Mouse (Mus musculus) frontal cortex, postnatal 10 days (tissue): ENCODE results near the gene Setdb1.
"Not testable (repeated sequence)": the region's sequence is repeated elsewhere in the genome, so short reads cannot be mapped to it uniquely, and the experiment has no call there.

Experiments
- DNase-seq, 2 experiments: peaks; one replicate each; pipeline ENCODE4 v3.0.0; 2022; ENCODE audit warnings: low spot score in 2 of 2, mixed read lengths in 1 of 2

Gene Setdb1

DNA sequence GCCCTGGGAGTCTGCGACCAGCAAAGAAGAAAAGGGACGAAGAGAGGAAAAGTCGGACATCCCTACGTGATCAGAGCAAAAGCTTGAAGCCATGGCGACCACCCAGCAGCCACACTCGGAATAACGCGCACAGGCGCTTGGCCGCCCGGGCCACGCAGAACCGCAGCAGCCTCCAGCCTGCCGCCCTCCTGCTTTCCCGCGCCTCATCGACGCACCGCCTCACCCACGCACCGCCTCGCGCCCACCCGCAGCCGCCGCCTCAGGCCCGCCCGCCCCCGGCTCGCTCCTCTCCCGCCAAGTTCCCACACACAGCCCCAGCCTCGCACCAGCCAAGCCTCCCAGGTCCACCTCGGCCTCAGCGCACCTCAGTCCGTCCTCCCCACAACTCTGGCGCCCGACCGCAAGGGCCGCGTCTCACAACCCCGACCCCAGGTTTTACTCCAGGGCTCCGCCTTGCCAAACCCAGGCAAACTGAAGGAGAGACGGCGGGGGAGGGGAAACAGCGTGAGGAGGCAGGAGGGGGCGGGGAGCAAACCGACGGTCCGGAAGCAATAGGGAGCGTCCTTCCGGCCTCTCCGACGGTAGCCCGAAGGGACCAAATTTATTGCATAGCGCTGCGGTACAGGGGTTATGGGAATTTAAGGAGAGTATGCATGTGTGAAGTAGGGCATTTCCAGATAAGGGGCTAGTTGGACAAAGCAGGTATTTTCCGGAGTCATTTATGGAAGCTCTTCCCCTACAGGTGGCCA lies at the start of gene Setdb1:
Gene Setdb1 (minus strand): TSS at position 502 of the 749 bp plus-strand sequence.
- DNase-seq: peak; percentile 88 to 93

DNA sequence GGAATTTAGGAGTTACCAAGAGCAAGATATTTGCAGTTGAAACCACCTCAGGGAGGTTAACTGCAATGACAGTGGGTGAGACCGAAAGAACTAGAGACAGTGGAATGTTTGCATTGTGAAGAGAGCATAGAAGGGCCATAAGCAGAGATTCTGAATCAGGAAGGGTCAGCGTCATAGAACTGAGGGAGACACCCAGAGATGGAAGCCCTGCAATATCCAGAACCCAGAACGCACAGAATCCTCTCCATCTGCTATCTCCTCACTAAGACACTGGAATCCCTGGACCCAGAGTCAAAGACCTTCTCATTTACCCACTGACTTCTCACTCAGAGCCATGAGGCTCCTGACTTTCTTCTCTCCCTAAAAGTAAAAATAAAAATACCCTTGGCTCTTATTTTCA lies 45.7 kb upstream of the Setdb1 start, which contains the start of gene 4930558C23Rik:
Gene 4930558C23Rik (minus strand): TSS at position 101 of the 400 bp plus-strand sequence.
- DNase-seq: no peak

DNA sequence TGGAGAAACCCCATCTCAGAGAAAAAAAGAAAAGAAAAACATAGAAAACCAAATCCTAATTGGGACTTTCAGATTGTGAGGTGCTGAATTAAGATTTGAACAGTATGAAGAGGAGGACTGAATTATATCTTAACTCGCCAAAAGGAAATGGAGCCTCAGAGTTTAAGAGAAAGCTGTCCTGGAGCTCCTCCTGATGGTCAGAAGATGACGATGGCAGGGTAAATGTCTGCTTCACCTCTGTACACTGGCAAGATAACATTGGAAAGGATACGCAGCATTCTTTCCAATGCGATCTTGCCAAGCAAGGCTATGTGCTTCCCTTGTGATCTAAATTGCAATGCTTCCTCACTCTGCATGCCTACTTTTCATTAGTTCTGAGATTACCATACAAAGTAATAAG lies 37.4 kb upstream of the Setdb1 start:
- DNase-seq: no peak

DNA sequence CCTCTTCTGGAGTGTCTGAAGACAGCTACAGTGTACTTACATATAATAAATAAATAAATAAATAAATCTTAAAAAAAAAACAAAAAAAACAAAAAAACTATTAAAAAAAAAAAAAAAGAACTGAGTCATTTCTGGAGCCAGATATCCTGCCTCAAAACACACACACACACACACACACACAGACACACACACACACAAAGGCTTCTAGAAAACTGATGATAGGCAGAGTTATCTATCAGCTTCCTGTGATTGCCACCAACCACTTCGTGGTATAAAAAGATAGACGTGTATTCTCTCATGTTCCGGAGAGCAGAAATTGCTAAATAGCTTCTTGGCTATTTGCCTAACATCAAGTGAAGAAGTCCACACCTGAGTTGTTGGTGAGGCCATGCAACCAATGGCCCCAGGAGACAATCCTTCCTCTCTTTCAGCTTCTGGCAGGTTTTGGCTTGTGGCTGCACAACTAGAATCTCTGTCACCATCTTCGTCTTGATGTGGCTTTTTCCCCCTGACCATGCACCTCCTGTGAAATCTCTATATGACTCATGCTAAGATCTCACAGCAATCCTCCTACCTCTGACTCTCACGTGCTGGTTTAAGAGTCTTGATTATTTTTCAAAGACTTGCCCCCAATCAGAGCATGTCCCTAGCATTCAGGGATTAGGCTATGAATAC lies 28.5 kb upstream of the Setdb1 start:
- DNase-seq: no peak

DNA sequence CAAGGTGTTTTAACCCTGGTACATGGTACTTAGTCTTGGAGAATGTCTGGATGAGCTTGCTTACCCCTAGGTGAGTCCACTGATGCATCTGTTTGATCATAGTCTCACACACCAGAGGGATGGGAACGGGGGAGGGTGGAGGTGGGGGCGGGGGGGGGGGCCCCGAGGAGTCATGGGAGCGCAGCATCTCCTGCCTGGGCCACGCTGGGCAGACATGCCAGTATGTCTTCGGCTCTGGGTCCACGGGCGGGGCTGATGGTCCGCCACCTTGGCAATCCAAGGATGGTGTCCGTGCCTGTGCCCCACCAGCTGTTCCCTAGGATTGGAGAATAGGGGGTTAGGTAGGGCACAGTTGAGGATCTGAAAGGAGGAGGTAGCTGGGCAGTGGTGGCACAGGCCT lies 16.2 kb upstream of the Setdb1 start:
- no peak for DNase-seq

DNA sequence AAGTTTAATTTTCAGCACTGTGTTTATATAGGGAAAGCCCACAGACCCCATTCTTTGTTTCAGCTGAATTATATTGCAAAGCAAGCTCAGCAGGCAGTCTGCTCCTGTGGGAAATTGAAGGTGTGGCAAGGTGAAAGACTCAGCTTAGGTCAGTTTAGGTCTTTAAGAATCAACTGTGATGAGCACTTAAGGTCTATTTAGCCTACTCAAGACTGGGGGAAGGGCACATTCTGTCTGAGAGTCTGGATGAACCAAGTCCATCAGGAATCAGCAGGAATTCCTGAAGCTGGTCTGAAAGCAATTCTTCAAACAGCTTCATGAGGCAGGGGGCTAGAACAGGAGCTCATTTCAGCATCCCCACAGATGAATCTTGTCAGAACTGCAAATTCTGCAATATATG lies 13.1 kb upstream of the Setdb1 start:
- DNase-seq: no peak

DNA sequence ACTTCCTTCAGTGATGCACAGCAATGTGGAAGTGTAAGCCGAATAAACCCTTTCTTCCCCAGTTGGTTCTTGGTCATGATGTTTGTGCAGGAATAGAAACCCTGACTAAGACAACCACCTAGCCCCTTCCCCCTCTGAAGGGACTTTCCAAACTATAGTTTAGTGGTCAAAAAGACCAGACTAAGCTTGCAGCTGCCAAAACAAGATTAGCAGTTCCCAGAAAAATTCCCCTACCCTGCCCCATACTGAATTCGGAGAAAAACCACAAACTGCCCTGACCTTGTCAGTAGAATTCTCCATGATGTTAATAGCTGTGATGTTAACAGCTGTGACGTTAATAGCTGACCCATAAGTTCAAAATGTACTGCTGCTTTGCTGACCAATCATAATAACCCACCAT lies 3.3 kb upstream of the Setdb1 start:
- not testable (repeated sequence) for DNase-seq

DNA sequence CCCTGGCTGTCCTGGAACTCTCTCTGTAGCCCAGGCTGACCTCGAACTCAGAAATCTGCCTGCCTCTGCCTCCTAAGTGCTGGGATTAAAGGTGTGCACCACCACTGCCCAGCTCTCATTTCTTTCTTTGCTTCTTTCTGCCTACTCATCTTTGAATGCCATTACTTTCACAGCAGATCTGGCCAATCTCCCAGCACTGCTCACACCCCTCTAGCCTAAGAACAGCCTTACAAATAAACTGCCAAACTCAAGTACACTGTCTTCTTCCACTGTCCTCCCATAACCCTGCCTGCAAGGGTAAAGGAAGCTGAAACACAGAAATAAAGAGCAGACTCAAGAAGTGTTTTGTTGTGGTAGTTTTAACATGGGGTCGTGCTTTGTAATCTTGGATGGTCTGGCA lies 744 bp upstream of the Setdb1 start:
- no peak for DNase-seq

DNA sequence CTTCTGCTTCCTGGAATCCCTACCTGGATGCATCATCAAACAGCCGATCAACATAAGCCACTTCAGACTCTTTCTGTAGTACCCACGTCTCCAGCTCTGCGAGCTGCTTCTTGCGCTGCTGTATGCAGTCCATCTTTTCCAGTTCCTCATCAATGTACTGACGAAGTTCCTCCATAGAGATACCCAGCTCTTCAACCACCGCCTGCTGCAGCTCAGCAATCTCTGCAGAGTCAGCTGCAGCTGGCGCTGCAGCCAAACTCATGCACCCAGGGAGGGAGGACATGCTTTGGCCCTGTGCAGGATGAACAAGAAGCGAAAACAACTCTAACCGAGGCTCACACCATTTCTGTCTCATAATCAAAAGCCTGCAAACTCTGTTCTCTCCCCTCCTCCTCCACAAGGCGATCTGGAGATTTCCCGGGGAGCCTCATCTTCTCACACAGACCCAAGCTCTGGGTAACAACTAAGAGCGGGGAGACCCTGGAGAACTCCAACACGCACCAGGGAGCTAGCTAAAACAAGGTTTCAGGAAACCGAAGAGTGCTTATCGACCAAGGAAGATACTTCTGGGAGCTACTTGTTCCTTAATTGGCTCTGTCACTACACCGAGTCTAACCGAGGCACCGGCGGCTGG lies 974 bp downstream of the Setdb1 start:
- DNase-seq: not testable (repeated sequence)

DNA sequence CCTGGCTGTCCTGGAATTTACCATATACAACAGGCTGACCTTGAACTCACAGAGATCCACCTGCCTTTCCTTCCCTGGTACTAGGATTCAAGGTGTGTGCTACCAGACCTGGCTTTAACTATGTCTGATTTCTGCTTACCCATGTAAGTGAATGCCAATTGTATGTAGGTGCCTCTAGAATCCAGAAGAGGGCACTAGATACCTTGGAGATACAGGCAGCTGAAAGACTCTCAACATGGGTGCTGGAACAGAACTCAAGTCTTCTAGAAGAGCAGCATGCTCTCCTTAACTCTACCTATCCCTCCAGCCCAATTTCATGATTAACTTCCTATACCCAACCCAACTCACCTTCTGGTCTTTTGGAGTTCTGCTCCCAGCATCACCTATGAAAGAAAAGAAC lies 7.5 kb downstream of the Setdb1 start:
- DNase-seq: no peak

DNA sequence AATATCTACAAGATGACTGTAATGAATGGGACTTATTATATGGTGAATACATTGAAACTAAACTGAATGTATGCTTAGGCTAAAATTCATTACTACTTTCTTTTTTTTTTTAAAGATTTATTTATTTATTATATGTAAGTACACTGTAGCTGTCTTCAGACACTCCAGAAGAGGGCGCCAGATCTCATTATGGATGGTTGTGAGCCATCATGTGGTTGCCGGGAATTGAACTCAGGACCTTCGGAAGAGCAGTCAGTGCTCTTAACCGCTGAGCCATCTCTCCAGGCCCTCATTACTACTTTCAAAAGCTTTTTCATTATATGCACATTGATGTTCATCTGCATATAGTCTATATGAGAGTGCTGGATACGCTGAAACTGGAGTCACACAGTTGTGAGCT lies 8.7 kb downstream of the Setdb1 start:
- not testable (repeated sequence) for DNase-seq

DNA sequence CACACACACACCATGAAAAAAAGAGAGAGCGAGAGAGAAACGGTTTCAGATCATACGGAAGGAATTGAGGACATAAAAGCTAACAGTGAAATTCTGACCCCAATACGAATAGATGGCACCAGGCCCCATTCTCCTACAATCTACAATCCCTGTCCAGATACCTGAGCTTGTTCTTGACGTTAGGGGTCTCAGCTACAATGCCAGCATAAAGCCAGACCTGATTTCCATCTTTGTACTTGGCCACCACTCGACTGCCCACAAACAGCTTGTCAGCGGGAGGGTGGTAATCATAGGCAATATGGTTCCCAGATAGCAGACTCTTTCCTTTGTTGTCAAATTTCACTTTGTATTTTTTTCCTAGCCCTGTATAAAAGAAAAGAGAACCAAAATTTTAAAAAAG lies 10.5 kb downstream of the Setdb1 start:
- DNase-seq: no peak

DNA sequence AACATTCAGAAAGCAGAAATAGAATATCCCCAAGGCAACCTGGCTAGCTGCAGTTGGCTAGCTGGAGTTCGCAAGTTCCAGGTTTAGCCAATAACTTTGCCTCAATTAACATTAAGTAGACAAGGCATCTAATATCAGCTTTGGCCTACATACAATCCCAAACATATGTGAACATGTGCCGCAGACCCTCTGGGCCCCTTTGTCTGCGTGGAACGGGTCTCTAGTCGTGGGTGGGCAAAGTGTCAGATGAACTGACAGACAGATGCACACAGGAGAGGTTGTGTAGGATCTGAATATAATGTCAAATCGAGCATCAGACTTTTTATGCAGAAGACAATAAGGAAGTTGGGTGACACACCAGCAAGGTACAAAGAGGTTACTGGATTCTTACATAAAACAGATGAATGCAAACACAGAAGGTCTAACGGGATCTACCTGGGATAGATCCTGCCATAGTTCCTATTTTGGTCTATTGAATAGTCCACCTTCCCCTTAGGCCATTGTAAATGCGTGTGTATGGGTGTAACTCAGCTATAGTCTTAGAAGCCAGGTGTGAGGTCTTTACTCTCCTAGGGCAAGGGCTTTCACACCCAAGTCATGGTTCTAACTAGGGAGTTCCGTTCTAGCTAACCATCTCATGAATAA lies 13.5 kb downstream of the Setdb1 start:
- DNase-seq: not testable (repeated sequence)

DNA sequence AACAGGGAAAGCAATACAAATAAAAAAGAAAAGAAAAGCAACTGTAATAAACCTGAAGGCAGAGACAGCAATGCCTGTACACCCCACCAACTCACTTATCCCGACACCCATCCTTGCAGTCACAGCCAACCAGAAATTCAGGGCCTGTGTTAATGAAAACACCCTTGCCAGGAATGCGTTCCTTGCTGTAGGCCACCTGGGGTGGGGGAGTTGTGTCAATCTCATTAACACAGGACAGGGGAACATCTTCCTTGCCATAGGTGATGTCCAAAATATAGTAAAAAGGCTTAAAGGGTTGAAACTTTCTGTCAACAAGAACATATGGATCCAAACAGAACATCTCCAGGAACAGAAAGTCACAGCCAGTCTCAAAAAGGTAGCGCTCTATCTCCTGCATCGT lies 18.8 kb downstream of the Setdb1 start:
- no peak for DNase-seq

DNA sequence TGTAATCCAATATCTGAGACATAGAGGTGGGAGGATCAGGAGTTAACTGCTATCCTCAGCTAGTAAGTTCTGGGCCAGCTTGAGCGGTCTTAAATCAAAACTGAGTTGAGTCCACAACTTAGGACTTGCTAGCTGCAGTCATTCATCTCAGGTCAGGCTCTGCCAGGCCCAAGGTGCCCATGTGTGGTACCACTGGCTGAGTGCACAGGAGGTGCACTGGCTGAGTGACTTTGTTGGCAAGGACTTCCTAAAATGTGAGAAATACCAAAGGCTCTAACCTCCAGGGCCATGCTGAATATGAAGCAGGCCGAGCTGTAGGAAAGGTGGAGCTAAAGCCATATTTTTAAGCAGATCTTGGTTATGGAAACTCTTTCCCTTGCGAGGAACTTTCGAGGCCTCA lies 19.7 kb downstream of the Setdb1 start:
- DNase-seq: no peak

DNA sequence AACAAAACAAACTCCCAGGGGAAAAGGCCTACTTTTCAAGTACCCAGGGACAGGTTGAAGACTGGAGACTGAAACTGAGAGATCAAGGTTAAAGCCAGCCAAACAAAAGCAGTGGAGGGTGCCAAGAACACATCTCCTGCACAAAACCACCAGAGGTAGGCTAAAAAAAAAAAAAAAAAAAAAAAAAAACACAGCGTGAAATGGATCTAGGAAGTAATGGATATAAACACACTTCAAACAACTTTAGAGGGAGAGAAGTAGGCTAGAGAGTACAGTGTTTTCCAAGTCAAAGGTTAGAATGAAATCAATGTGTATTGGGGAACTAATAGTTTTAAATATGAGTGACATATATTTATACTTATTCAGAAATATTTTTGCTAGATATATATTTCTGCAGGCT lies 25.5 kb downstream of the Setdb1 start:
- DNase-seq: no peak

DNA sequence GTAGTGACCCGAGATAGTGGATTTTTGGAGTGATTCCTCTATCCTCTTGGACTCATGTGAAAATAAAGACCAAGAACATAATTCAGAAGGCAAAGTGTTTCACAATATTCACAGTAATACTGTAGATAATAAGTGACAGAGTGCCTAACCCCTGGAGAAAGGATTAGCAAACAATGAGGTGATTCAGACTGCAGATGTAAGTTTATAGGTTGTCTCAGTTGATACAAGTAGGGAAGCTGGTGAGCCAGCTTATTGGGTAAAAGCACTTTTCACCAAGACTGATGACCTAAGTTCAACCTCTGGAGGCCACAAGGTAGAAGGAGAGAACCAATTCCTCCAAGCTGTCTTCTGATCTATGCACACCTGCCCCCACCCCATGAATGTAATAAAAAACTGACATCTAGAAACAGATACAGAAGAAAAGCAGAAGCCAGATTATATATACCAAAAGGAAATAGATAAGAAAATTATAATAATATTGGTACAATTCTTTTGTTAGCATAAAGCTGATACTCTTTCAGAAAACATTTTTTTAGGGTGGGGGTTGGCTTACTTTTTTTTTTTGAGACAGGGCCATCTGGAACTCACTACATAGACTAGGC lies 28.1 kb downstream of the Setdb1 start:
- DNase-seq: no peak

DNA sequence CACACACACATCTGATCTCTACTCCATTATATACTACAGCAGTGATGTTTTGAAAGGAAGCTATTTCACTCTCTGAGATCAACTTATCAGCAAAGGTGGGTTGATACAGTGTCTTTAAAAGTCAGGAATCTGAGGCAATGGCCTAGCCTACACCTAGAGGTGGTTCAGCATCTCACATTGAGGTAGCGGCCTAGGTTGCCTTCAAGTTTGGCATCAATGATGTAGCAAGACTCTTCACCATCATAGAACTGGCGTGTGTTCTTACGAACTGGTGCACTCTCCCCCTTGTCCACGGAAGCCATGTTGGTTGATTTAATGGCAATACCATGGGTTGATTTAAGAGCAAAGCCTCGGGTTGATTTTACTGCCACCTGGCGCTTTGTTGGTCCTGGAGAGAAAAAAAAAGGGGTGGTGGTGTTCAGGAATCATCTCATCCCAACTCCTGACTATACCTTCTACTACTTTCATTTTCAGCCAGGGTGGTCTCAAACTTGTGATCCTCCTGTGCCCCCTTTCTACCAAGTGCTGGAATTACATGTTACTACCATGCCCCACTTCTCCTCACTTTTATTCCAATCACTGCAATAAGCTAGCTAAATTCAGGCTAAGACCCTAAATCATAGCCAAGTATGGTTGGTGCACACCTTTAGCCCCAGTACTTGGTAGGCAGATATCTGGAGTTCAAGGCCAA lies 32.4 kb downstream of the Setdb1 start:
- DNase-seq: no peak

DNA sequence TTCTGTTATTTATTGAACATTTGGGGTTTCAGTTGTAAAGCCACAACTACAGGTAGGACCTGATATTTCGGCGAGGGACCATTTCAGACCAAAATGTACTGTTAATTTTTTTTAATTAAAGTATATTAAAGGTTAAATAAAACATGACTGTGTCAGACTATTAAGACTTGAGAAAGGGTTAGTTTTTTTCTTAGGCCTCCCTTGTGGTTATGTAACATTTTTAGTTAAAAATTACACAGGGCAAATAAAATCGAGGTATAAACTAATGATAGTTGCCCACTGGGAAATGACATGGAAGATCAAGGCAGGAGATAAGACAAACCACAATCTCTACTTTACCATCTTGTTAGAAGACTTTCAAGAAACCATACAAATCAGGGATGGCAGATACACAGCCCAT lies 33.6 kb downstream of the Setdb1 start:
- DNase-seq: no peak

DNA sequence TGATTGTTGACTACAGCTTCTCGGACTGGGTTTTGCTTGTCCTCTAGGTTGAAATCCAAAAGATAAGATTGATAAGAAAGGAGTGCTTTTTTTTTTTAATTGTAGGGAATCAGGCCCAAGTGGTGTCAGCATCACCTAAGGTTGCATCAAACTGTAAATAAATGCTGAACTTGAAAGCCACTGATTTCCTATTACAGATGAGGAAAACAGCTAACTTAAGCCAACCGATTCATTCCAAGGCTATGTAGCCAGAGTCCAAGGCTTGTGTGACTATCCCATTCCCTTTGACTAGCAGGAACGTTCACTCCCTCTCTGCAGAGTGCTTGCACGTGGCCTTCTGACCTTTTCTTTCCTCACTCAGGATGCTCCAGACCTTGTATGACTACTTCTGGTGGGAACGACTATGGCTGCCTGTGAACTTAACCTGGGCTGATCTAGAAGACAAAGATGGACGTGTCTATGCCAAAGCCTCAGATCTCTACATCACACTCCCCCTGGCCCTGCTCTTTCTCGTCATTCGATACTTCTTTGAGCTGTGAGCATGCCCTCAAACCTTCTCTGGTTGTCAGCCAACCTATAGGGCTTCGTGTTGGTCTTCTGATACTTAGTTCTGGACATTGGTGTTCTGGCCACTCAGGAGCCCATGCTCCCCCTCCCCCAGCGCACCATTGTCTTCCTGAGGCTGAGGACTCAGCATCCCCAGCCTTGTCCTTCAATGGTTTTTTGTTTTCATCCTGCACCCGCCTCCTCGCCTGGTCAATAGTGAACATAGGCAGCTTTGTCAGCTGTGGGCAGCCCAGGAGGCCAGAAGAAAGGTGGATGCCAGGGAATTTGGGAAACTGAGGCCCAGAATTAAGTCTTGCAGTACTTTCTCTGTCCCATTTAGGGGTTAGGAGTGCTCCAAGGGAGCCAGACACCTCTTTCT lies 37.0 kb downstream of the Setdb1 start:
- no peak for DNase-seq
